Mouse (Mus musculus): ENCODE results near the gene Gm49369. TPM values are rescaled to one million over a fixed set of nuclear protein-coding genes. Genes with fewer than 3 reads are reported as not detected.
"Not testable (repeated sequence)": the region's sequence is repeated elsewhere in the genome, so short reads cannot be mapped to it uniquely, and the experiment has no call there.

Gene Gm49369
- total RNA-seq, 2 experiments from 2014 or later: 0.71 TPM; not detected in 1

DNA sequence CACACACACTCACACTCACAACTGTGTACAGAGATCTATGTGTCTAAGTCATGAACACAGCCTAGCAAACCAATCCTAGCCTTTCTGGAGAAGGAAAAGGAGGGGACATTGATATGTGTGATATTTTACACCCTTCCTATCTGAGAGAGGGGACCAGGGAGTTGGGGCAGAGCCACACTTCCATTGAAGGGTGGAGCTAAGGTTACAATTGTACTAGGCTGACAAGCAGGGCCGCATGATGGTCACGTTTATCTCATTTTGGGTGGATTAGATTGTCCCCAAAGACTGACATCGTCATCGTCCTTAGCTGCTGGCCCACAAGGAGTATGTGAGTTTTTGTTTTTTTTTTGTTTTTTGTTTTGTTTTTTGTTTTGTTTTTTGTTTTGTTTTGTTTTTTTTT, 51.2 kb downstream of the Gm49369 start:
- no peak for DNase-seq (ENCODE audit: low spot score in 2 of 2)

DNA sequence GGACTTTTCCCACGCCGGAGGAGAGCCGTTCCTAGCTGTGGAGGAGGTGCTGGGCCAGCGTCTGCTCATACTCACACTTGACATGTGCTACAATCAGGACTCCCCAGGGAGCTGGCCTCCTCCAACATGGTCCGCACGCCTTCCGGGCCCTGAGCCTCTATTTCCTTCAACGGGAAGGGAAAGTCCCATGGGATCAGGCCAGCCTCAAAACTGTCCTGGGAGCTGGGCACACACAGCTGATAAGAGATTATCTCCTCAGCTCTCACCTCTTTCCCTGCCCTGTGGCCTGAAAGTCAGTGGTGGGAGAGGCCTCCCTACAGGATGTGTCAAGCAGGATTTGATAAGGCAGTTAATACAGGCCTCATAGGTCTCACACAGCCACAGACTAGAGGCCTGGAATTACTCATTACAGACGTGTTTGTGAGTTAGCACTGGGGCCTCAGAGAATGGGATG, 52.2 kb downstream of the Gm49369 start:
- no peak for DNase-seq (ENCODE audit: low spot score in 2 of 2)

DNA sequence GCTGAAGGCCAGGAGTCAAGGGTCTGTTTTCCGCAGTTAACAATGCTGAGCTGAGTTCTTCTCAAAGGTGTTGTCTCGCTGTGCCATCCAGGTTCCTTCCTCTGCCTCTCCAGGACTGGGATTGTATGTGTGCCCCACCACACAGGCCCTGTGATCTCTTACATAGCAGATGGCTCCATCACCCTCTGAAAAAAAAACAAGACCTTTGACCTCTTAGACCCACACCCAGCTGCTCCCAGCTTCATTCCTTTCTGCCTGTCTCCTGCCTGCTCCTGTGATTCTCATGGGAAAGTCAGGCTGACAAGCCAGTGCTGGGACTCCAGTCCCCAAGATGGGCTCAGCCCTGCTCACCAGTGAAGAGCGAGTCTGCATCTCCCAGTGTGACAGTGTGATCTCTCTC, 54.0 kb downstream of the Gm49369 start:
- DNase-seq (ENCODE audit: low spot score in 2 of 2): no peak

DNA sequence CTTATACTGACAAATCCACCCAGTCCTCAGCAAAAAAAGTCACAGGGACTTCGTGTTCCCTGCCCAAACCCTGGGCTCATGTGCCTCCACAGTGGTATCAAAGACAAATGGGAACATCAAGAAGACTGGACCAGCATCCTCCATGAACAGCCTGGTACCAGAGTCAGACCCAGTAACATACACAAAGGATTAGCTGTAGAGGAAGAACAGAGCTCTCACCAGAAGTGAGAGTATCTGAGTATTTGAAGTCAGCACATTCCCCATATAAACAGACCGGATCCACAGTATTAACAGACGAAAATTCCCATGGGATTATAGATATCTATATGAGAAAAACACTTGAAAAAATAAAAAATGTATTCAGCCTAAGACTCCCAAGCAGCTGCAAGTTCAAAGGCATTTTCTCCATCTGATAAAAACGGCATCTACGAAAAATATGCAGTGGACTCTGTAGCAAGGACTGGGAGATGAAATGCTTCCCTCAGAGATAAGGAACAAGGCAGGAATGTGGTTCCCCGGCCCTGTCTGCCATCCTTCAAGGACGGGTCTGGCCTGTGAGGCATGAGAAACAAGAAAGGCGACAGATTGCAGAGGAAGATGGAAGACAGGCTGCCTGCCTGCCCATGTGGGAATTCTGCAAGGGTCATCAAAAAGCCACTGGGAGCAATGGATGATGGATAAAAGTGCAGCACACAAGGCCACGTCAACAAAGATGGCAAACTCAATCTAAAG, 55.6 kb downstream of the Gm49369 start:
- DNase-seq (ENCODE audit: low spot score in 2 of 2): no peak

DNA sequence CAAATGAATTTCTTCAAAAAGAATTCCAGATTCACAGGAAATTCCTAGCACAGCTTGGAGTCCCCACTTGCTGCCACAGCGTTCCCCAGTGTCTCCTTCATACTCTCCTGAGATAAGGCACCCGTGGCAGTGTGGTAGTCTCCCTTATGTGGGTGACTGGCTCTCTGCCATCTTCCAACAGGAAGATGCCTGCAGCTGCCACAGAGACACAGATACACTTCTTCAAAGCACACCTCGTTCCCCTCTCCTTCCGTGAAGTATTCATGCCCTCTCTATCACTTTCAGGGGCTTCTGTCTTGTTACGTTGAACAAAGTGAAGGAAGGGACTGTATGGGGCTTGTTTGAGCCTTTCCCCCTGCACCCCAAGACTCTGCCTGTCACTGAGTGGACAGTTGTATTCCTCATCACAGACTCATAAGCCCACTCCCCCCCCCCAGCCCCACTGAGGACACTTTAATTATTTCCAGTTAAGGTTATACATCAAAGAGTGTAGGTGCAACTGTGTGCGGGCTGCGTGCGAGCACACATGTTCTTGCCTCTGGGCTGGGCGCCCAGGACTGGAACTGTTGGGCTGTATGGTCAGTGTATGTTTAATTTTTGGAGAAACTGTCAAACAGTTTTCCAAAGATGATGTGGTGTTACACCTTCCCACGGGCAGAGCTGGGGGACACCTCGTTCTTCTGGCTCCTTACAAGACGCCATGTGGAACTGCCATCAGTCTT, 58.9 kb downstream of the Gm49369 start:
- no peak for DNase-seq (ENCODE audit: low spot score in 2 of 2)

DNA sequence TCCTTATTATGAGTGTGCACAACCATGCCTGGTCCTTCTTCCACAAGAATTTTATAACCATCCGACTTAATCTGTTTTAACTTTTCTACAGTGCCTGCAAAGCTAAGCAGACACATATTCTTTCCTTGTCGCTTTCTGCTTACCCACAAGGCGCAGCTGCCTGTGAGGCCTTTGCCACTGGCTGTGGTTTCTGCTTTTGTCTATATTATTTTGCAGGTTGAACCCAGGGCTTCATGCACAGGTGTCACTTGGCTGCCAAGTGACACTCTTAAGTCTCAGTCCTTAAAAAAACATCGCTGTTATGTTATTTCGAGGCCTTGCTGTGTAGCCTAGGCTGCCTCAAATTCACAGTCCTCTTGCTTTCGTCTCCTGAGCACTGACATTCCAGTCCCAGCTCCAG, 59.8 kb downstream of the Gm49369 start:
- DNase-seq (ENCODE audit: low spot score in 2 of 2): no peak

DNA sequence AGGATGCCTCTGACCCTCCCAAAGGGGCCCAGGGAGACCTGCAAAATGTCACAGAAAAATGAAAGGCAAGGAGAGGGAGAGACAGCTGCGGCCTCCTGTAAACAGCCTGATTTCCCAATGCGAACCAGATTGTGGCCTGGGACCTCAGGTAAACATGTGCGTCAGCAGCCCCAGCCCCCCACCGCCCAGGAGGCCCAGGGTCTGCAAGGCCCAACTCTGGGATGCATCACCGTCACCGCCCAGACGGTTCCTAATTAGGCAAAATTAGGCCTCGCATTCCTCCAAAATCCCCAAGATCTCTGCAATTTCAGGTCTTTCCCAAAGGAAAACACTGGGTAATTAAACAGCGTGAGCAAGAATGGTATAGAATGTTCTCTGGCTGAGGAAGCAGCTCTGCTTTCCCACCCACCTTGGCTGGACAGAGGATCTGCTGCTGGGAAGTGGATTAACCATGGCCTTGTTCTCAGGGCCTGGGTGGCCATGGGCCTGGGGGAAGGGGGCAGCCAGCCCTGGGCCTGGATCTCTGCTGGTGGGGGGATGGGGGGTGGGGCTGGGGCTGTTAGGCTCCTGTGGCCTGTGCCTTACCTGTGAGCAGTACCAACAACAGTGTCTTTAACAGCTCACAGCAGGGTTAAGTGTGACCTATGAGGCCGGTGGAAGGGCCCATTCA, 60.7 kb downstream of the Gm49369 start:
- not testable (repeated sequence) for DNase-seq (ENCODE audit: low spot score in 2 of 2)

Other genes with a start within 250 kb of the Gm49369 start
- gene Gm39115, start 246.6 kb downstream of the Gm49369 start, total RNA-seq (2021): not detected
- gene Gm45337, start 238.1 kb downstream of the Gm49369 start, total RNA-seq (2021): not detected
- not detected for gene Gm29735, start 225.6 kb downstream of the Gm49369 start, total RNA-seq (2021)
- gene Gm4553, start 216.9 kb downstream of the Gm49369 start, total RNA-seq (2021): not detected
- not detected for gene Krtap5-2, start 206.7 kb downstream of the Gm49369 start, total RNA-seq (2021)
- gene Gm10153, start 192.3 kb downstream of the Gm49369 start, total RNA-seq (2021): not detected
- gene Krtap5-3, start 181.3 kb downstream of the Gm49369 start, total RNA-seq (2021): not detected
- gene Gm7579, start 170.8 kb downstream of the Gm49369 start, total RNA-seq (2021): not detected
- gene Krtap5-5, start 152.7 kb downstream of the Gm49369 start, total RNA-seq (2021): not detected
- not detected for gene Gm40460, start 141.6 kb downstream of the Gm49369 start, total RNA-seq (2021)
- gene Gm2431, start 124.3 kb downstream of the Gm49369 start, total RNA-seq (2021): not detected
- gene Gm4559, start 108.3 kb downstream of the Gm49369 start, total RNA-seq (2021): not detected
- not detected for gene Krtap5-1, start 85.5 kb downstream of the Gm49369 start, total RNA-seq (2021)
- gene Krtap5-4, start 79.1 kb downstream of the Gm49369 start, total RNA-seq (2021): not detected
- gene Ifitm10, start 8.9 kb downstream of the Gm49369 start, total RNA-seq (2021): 10 to 100 TPM; 30.0 to 31.3 TPM
- 100 to 1,000 TPM; 304 to 345 TPM for gene Ctsd, start 5.4 kb upstream of the Gm49369 start, total RNA-seq (2021)
- not detected for gene Syt8, start 52.2 kb upstream of the Gm49369 start, total RNA-seq (2021)
- gene Tnni2, start 59.1 kb upstream of the Gm49369 start, total RNA-seq (2021): under 1 TPM in 1 of 2 experiments, not detected in 1; 0.37 TPM
- gene Lsp1, start 78.1 kb upstream of the Gm49369 start, total RNA-seq (2021): 1 to 10 TPM; 4.2 to 4.7 TPM
- under 1 TPM; 0.92 to 0.95 TPM for gene Tnnt3, start 116.2 kb upstream of the Gm49369 start, total RNA-seq (2021)
- 1 to 10 TPM; 4.2 to 5.1 TPM for gene Mrpl23, start 150.0 kb upstream of the Gm49369 start, total RNA-seq (2021)

All from layer of hippocampus, postnatal 14 days (tissue).